In genomic region chr10:81513798-81514197, GRCm38 (mm10) we compare ENCODE assay signal across 23 mouse cellular contexts. TPM values are rescaled to one million over a fixed set of nuclear protein-coding genes. Genes with fewer than 3 reads are reported as not detected.
DNase-seq lines count a peak whose midpoint lies in the region; ATAC-seq and TF ChIP-seq lines count a peak whose summit lies in the region.
"Had no signal": no experiment of that assay in that cellular context is flagged by ENCODE, and none has a peak within 500 bp of the region (broad histone marks: within the 10 kb centered on the region; RNA-seq: fewer than 3 reads in every experiment).

No protein-coding gene starts in this region.

- no peak for TF ChIP-seq EP300 in MEL (IDR thresholded peaks at IDR 0.05; ENCODE audit: low read depth in 1 of 2, low read length in 2 of 2)

- H3K79me2 ChIP-seq in MEL (ENCODE audit: control insufficient read depth, insufficient read depth, low read length, poor library complexity), result no peaks in the 10 kb centered on the region; the same call in 1 of the 2 replicates

- peak; percentile 1; the same call in 1 of the 2 replicates for TF ChIP-seq RAD21 in MEL (IDR thresholded peaks at IDR 0.05; ENCODE audit: low read depth, low read length)

- no peaks in the 10 kb centered on the region for H3K4me1 ChIP-seq in kidney, postnatal 0 days (replicated peaks; ENCODE audit: insufficient read depth, low read length)
- H3K4me1 ChIP-seq in kidney, embryonic 14.5 days (ENCODE audit: control insufficient read depth, insufficient read depth, low read length), result no peaks in the 10 kb centered on the region
- no peaks in the 10 kb centered on the region for H3K4me1 ChIP-seq in lung, embryonic 14.5 days (ENCODE audit: insufficient read depth)
- peaks cover 6 to 18% of the 10 kb centered on the region in 2 experiments for H3K4me1 ChIP-seq in MEL (ENCODE audit: control insufficient read depth in 1 of 2, insufficient read depth in 2 of 2, low read length in 2 of 2)
- H3K4me1 ChIP-seq: embryonic facial prominence, embryonic 13.5 days; forebrain, embryonic 12.5 days; hindbrain, embryonic 13.5 days had no signal

- H3K27me3 ChIP-seq in kidney, postnatal 0 days (ENCODE audit: insufficient read depth, low read length), result no peaks in the 10 kb centered on the region
- no peaks in the 10 kb centered on the region for H3K27me3 ChIP-seq in kidney, embryonic 14.5 days (ENCODE audit: control insufficient read depth, insufficient read depth, low read length)
- no peaks in the 10 kb centered on the region for H3K27me3 ChIP-seq in lung, embryonic 14.5 days (ENCODE audit: insufficient read depth, low read length)
- H3K27me3 ChIP-seq in MEL (ENCODE audit: control insufficient read depth in 1 of 2, insufficient read depth in 2 of 2, low read length in 2 of 2), result no peaks in the 10 kb centered on the region

- WGBS in kidney, postnatal 0 days, result 88% methylated on average over 5 of the region's 5 CpGs
- WGBS in kidney, embryonic 14.5 days, result 85% methylated on average over 5 of the region's 5 CpGs
- 79% methylated on average over 5 of the region's 5 CpGs for WGBS in lung, embryonic 14.5 days

- TF ChIP-seq CTCF in kidney, postnatal 0 days (IDR thresholded peaks at IDR 0.05; ENCODE audit: low read depth), result peak; percentile 26; the same call in 1 of the 2 replicates
- TF ChIP-seq CTCF in lung, embryonic 14.5 days (IDR thresholded peaks at IDR 0.05; ENCODE audit: low read depth), result peak; percentile 31
- TF ChIP-seq CTCF in MEL (IDR thresholded peaks at IDR 0.05 in 2 of 3, conservative IDR thresholded peaks at IDR 0.05 in 1 of 3; ENCODE audit: control insufficient read depth in 1 of 3, insufficient read depth in 1 of 3, low read depth in 2 of 3, low read length in 3 of 3, poor library complexity in 1 of 3, severe bottlenecking in 1 of 3), result peak; percentile 38 to 44 (median 43)

- H3K9me3 ChIP-seq in kidney, postnatal 0 days (replicated peaks; ENCODE audit: low read length), result no peaks in the 10 kb centered on the region
- no peaks in the 10 kb centered on the region; the same call in 1 of the 2 replicates for H3K9me3 ChIP-seq in kidney, embryonic 14.5 days (ENCODE audit: control insufficient read depth, low read length)
- H3K9me3 ChIP-seq in lung, embryonic 14.5 days (ENCODE audit: low read depth, low read length), result no peaks in the 10 kb centered on the region
- no peaks in the 10 kb centered on the region for H3K9me3 ChIP-seq in MEL (replicated peaks; ENCODE audit: insufficient read depth, low read length)
- H3K9me3 ChIP-seq: embryonic facial prominence, embryonic 13.5 days; heart, embryonic 10.5 days had no signal

- no peak overlapping the region for H3K27ac ChIP-seq in kidney, postnatal 0 days
- no peak overlapping the region for H3K27ac ChIP-seq in kidney, embryonic 14.5 days (ENCODE audit: low read depth, low read length)
- no peak overlapping the region for H3K27ac ChIP-seq in lung, embryonic 14.5 days (ENCODE audit: low read depth)
- no peak overlapping the region for H3K27ac ChIP-seq in MEL (ENCODE audit: control insufficient read depth, low read depth, low read length)
- H3K27ac ChIP-seq: embryonic facial prominence, embryonic 13.5 days; forebrain, embryonic 12.5 days; heart, embryonic 10.5 days; hindbrain, embryonic 13.5 days; hindbrain, postnatal 0 days had no signal

- H3K4me2 ChIP-seq in kidney, postnatal 0 days (ENCODE audit: low read length), result no peak overlapping the region
- no peak overlapping the region for H3K4me2 ChIP-seq in kidney, embryonic 14.5 days (replicated peaks; ENCODE audit: low read depth, low read length)
- H3K4me2 ChIP-seq in lung, embryonic 14.5 days, result no peak overlapping the region
- H3K4me2 ChIP-seq: embryonic facial prominence, embryonic 13.5 days; forebrain, embryonic 12.5 days; hindbrain, embryonic 13.5 days had no signal

- no peaks in the 10 kb centered on the region for H3K36me3 ChIP-seq in kidney, postnatal 0 days (ENCODE audit: insufficient read depth, low read length)
- no peaks in the 10 kb centered on the region for H3K36me3 ChIP-seq in kidney, embryonic 14.5 days (ENCODE audit: control insufficient read depth, insufficient read depth, low read length)
- H3K36me3 ChIP-seq in lung, embryonic 14.5 days (ENCODE audit: insufficient read depth), result no peaks in the 10 kb centered on the region
- peaks cover 0 to 14% of the 10 kb centered on the region in 2 experiments; a peak in 2 of 4 replicates for H3K36me3 ChIP-seq in MEL (ENCODE audit: control insufficient read depth in 1 of 2, insufficient read depth in 2 of 2, low read length in 2 of 2)
- H3K36me3 ChIP-seq: embryonic facial prominence, embryonic 13.5 days; forebrain, embryonic 12.5 days; hindbrain, embryonic 13.5 days had no signal

- H3K9ac ChIP-seq in kidney, postnatal 0 days (ENCODE audit: low read depth, low read length), result no peak overlapping the region
- H3K9ac ChIP-seq in kidney, embryonic 14.5 days (ENCODE audit: low read depth, low read length), result no peak overlapping the region
- no peak overlapping the region for H3K9ac ChIP-seq in lung, embryonic 14.5 days
- H3K9ac ChIP-seq in MEL (ENCODE audit: control insufficient read depth, low read depth, low read length, poor library complexity, severe bottlenecking), result no peak overlapping the region
- H3K9ac ChIP-seq: embryonic facial prominence, embryonic 13.5 days; forebrain, embryonic 12.5 days; hindbrain, embryonic 13.5 days had no signal

- DNase-seq in kidney, postnatal 0 days (ENCODE audit: low spot score), result no peak
- DNase-seq in lung, embryonic 14.5 days, result no peak
- DNase-seq in lung, postnatal 4 days, result no peak
- DNase-seq in MEL (ENCODE audit: low read depth, low spot score), result no peak
- peak; percentile 56 for DNase-seq in induced T-regulatory cell, adult 2 months (ENCODE audit: low read depth)
- no peak for DNase-seq in thymus, postnatal 14 days
- no peak for DNase-seq in embryo, embryonic 10.5 days (ENCODE audit: low spot score)
- DNase-seq: adrenal gland, adult 8-10 months; adrenal gland, postnatal 36 days; cerebellum, adult 11 months; cerebellum, adult 8-10 months; cerebellum, postnatal 25 days; gastrocnemius, postnatal 36 days; heart, adult 11 months; heart, postnatal 10 days had no signal

- ATAC-seq in kidney, postnatal 0 days (replicated peaks; ENCODE audit: low FRiP score, low read depth), result no peak
- no peak for ATAC-seq in kidney, embryonic 14.5 days (ENCODE audit: low FRiP score, low TSS enrichment)
- ATAC-seq in lung, embryonic 14.5 days (ENCODE audit: insufficient read depth), result no peak
- ATAC-seq: forebrain, embryonic 16.5 days; hindbrain, postnatal 0 days; Patski had no signal

- TF ChIP-seq POLR2A in MEL (IDR thresholded peaks at IDR 0.05; ENCODE audit: control insufficient read depth in 1 of 2, insufficient read depth in 1 of 2, low read depth in 1 of 2, low read length in 2 of 2, poor library complexity in 1 of 2), result no peak

- H3K4me3 ChIP-seq in kidney, postnatal 0 days (replicated peaks; ENCODE audit: low read depth, low read length), result no peak overlapping the region
- no peak overlapping the region for H3K4me3 ChIP-seq in kidney, embryonic 14.5 days (ENCODE audit: low read length)
- H3K4me3 ChIP-seq in lung, embryonic 14.5 days (ENCODE audit: low read depth, low read length), result no peak overlapping the region
- no peak overlapping the region for H3K4me3 ChIP-seq in MEL (ENCODE audit: control insufficient read depth in 1 of 2, insufficient read depth in 1 of 2, low read depth in 2 of 2, low read length in 2 of 2)
- H3K4me3 ChIP-seq: embryonic facial prominence, embryonic 13.5 days; forebrain, embryonic 12.5 days; heart, embryonic 10.5 days; hindbrain, embryonic 13.5 days had no signal

RNA-seq across cellular contexts. Expression of gene Gna15, which starts 10.2 kb away (rescaled TPM):
- polyA plus RNA-seq in kidney, postnatal 0 days (2015; fragmentation: Nextera tagmentation; extraction: Ambion mirVana), result 0.80 and 0.92 TPM in 2 replicates
- polyA plus RNA-seq in kidney, embryonic 14.5 days (2014; fragmentation: Nextera tagmentation; extraction: Ambion mirVana), result 0.23 and 0.60 TPM in 2 replicates
- polyA plus RNA-seq in lung, embryonic 14.5 days (2014; fragmentation: Nextera tagmentation; extraction: Ambion mirVana), result 1.1 and 1.7 TPM in 2 replicates
- 28.2 and 33.0 TPM in 2 replicates for total RNA-seq in MEL (2012; rRNA removed)
- polyA plus RNA-seq in MEL (2012; ENCODE audit: insufficient read depth in 1 of 2, insufficient read length in 2 of 2, low read depth in 1 of 2, low replicate concordance in 2 of 2, missing spikeins in 1 of 2), result 100 to 1,000 TPM in 1 of 2 experiments, 10 to 100 TPM in 1; 23.0 to 142 TPM
- polyA plus RNA-seq: Patski had no signal

RNA-seq across cellular contexts. Expression of gene S1pr4, which starts 13.9 kb away (rescaled TPM):
- 1.7 and 1.8 TPM in 2 replicates for polyA plus RNA-seq in kidney, postnatal 0 days (2015; fragmentation: Nextera tagmentation; extraction: Ambion mirVana)
- polyA plus RNA-seq in kidney, embryonic 14.5 days (2014; fragmentation: Nextera tagmentation; extraction: Ambion mirVana), result 0.41 and 0.54 TPM in 2 replicates
- polyA plus RNA-seq in lung, embryonic 14.5 days (2014; fragmentation: Nextera tagmentation; extraction: Ambion mirVana), result 1.3 and 1.7 TPM in 2 replicates
- 1.7 and 2.1 TPM in 2 replicates for total RNA-seq in MEL (2012; rRNA removed)
- polyA plus RNA-seq in MEL (2012; ENCODE audit: insufficient read depth in 1 of 2, insufficient read length in 2 of 2, low read depth in 1 of 2, low replicate concordance in 2 of 2, missing spikeins in 1 of 2), result 1 to 10 TPM in 1 of 2 experiments, not detected in 1; 1.6 TPM

RNA-seq across cellular contexts. Expression of gene Ncln, which starts 17.6 kb away (rescaled TPM):
- 56.1 and 63.3 TPM in 2 replicates for polyA plus RNA-seq in kidney, postnatal 0 days (2015; fragmentation: Nextera tagmentation; extraction: Ambion mirVana)
- polyA plus RNA-seq in kidney, embryonic 14.5 days (2014; fragmentation: Nextera tagmentation; extraction: Ambion mirVana), result 59.1 and 76.6 TPM in 2 replicates
- 82.1 and 97.3 TPM in 2 replicates for polyA plus RNA-seq in lung, embryonic 14.5 days (2014; fragmentation: Nextera tagmentation; extraction: Ambion mirVana)
- 120 and 136 TPM in 2 replicates for total RNA-seq in MEL (2012; rRNA removed)
- 100 to 1,000 TPM; 215 to 276 TPM for polyA plus RNA-seq in MEL (2012; ENCODE audit: insufficient read depth in 1 of 2, insufficient read length in 2 of 2, low read depth in 1 of 2, low replicate concordance in 2 of 2, missing spikeins in 1 of 2)

RNA-seq across cellular contexts. Expression of gene Gna11, which starts 31.2 kb away (rescaled TPM):
- 69.5 and 72.3 TPM in 2 replicates for polyA plus RNA-seq in kidney, postnatal 0 days (2015; fragmentation: Nextera tagmentation; extraction: Ambion mirVana)
- polyA plus RNA-seq in kidney, embryonic 14.5 days (2014; fragmentation: Nextera tagmentation; extraction: Ambion mirVana), result 77.7 and 89.2 TPM in 2 replicates
- polyA plus RNA-seq in lung, embryonic 14.5 days (2014; fragmentation: Nextera tagmentation; extraction: Ambion mirVana), result 81.2 and 88.2 TPM in 2 replicates
- 12.2 and 14.1 TPM in 2 replicates for total RNA-seq in MEL (2012; rRNA removed)
- polyA plus RNA-seq in MEL (2012; ENCODE audit: insufficient read depth in 1 of 2, insufficient read length in 2 of 2, low read depth in 1 of 2, low replicate concordance in 2 of 2, missing spikeins in 1 of 2), result 10 to 100 TPM in 1 of 2 experiments, not detected in 1; 18.4 TPM

RNA-seq across cellular contexts. Expression of gene Celf5, which starts 31.3 kb away (rescaled TPM):
- 0.30 and 0.47 TPM in 2 replicates for polyA plus RNA-seq in kidney, postnatal 0 days (2015; fragmentation: Nextera tagmentation; extraction: Ambion mirVana)
- polyA plus RNA-seq in kidney, embryonic 14.5 days (2014; fragmentation: Nextera tagmentation; extraction: Ambion mirVana), result 0.28 and 0.36 TPM in 2 replicates
- polyA plus RNA-seq in lung, embryonic 14.5 days (2014; fragmentation: Nextera tagmentation; extraction: Ambion mirVana), result 0.09 and 0.30 TPM in 2 replicates
- total RNA-seq in MEL (2012; rRNA removed), result 0.03 and 0.08 TPM in 2 replicates
- under 1 TPM in 1 of 2 experiments, not detected in 1; 0.38 TPM for polyA plus RNA-seq in MEL (2012; ENCODE audit: insufficient read depth in 1 of 2, insufficient read length in 2 of 2, low read depth in 1 of 2, low replicate concordance in 2 of 2, missing spikeins in 1 of 2)
- total RNA-seq: gastrocnemius, postnatal 36 days had no signal
